Mouse (Mus musculus): ENCODE data around the gene Man1a.

- TF ChIP-seq ZC3H11A (IDR thresholded peaks at IDR 0.05; ENCODE audit: borderline replicate concordance, low read depth, low read length) (no peak), ZNF384 (IDR thresholded peaks at IDR 0.05; ENCODE audit: low read depth, low read length) (no peak), MAFK (IDR thresholded peaks at IDR 0.05; ENCODE audit: insufficient read depth, low read depth, low read length) (no peak), CHD2 (IDR thresholded peaks at IDR 0.05; ENCODE audit: low read depth, low read length) (no peak)
Measured at GRCm38 (mm10) chr10:54075441-54076010, 883 bp downstream of the Man1a start.

Measured in ES-E14 (cell line).